Mouse (Mus musculus): ENCODE data around the gene Camta1.

Gene Camta1

DNA sequence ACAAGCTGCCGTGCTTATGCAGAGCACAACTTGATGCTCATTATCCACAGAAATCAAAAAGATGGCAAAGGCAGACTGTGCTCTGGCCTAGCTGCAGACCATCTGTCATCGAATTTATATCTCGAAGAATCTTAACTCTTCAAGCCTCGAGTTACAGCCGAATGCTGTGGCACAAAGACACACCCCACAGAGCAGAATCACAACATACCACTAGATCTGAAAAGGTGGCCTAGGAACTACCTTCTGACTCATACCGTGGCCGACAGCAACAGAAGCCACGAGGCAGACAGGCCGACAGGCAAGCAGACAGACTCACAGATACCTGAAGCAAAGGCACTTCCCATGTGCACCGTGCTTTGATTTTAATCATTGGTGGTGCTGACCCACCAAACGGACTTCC, 758.0 kb downstream of the Camta1 start:
- DNase-seq, result no peak

DNA sequence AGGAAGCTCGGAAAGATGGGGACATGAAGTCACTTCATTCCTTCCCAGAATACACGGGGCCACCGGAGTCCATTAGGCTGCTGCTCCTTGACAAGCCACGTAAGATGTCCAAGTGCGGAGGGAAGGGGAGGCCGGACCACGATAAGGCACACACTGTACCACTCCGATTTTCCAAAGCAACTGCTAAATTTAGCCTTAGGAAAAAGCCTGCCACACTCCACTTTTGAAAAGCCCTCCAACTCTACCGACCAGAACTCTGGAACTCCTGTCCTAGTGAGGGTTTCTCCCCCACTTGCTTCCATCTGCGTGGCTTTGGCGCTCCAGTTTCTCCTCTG, 764.6 kb downstream of the Camta1 start:
- DNase-seq, result no peak

DNA sequence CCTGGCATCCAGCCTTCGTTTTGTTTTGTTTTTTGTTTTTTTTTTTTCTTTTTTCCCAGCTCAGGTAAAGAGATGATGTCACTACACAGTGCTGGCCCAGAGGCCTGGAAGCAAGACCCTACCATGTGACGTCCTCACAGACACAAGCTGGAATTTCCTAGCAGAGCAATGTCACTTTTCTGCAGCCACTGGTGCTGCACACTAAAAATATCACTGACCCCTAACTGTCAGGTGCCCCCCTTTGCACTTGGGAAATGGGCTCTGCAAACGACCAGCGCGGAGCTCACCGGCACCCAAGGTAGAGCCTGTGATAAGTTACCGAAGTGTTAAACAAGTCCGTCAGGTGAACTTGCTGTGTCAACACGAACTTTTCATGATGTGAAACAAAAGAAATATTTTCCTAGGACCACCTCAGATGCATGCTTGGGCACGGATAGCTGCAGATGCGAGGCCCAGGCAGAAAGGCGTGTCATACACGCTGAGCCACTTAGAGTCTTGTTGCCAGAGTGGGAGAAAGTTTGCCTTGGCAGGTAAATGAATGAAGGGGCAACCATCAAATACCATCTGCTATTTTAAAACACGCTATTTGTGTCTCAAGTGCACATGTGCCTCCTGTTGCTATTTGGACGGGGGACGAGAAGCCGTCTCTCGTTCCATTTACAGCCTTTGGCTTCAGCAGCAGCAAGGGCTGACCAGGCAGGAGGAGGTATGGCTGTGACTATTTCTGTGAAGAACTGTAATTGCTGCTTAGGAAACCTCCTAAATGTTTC, 765.2 kb downstream of the Camta1 start:
- DNase-seq, result no peak

DNA sequence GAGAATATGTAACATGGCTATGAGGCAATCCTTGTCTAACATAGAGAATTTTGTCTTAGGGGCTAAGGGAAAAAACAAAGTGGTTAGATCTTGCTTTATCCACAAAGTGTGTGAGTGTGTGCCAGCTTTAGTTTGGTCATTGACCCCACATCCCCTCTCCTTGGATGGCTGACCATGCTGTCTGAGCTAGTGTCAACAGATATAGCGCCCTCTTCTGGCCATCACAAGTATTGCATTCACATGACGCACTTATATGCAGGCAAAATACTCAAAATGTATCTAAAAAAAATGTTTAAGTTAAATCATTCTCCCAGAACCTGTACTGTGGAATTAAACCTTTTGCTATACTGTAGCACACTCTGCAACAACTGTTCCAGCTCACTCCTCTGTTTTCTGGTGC, 766.5 kb downstream of the Camta1 start:
- no peak for DNase-seq

DNA sequence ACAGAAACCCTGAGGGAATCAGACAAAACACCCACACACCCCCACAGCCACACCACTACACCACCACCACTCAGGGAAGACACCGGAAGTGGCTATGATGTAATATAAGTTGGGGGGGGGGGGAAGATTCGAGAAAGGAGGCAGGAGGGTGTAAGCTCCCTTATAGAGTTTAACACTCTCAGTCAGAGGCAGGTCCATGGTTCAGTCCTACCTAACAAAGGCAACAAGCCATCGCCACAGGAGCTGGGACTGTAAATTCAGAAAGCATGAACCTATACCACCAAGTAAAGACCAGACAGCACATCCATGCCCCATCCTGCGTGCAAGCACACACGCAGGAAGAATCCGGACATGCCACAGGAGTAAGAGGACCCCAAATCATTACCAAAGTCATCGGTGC, 772.4 kb downstream of the Camta1 start, which contains the start of gene Gm13090:
Gene Gm13090, plus strand, starts transcription at position 301 of the 400 bp plus-strand sequence.
- DNase-seq, result no peak

DNA sequence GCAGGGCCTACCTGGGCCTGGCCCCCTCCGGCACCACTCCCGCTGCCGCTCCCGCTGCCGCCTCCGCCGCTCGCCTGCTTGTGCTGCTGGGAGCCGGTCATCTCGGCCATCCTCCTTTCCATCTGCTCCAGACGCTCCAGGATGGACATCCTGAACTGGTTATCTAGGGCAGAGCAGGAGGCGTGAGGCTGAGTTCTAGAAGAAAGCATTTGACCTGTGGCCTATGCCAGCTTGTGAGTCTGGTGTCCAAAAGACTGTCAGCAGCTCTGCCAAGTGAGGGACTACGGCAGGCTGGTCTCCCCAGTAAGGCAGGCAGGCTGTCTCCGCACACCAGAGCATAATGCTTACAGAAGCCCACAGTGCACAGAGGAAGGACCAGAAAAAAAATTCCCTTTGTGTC, 772.9 kb downstream of the Camta1 start:
- no peak for DNase-seq

DNA sequence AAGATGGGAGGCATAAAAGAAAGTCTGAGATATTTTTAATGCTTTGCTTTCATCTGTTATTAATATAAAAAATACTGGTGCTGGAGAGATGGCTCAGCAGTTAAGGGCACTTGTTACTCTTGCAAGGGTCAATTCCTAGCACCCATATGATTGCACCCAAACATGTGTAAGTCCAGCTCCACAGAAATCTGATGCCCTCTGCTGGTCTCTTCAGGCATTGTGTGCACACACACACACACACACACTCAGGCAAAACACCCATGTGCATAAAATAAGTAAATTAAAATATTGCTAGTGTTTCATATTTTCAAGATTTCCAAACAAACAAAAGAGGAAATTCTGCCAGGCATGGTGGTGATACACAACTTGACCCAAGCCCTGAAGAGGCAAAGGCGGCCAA, 774.3 kb downstream of the Camta1 start:
- DNase-seq, result no peak

DNA sequence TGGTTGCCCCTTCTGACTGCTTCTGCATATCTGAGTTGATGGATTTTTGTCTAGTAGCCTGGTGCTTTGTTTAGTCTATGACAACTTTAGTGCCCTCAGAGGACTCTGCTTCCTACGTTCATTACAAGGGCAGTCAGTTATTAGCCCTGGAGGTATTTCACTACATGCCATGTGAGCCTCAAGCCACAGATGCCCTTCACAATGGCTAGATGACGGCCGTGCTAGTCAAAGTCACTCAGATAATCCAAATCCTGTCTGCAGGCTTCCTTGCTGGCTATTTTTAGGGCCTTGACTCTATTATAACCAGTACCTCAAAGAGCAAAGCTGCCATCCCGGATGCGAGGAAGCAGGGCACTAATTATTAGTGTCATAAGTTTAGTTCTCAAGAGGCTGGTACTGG, 778.6 kb downstream of the Camta1 start:
- no peak for DNase-seq

DNA sequence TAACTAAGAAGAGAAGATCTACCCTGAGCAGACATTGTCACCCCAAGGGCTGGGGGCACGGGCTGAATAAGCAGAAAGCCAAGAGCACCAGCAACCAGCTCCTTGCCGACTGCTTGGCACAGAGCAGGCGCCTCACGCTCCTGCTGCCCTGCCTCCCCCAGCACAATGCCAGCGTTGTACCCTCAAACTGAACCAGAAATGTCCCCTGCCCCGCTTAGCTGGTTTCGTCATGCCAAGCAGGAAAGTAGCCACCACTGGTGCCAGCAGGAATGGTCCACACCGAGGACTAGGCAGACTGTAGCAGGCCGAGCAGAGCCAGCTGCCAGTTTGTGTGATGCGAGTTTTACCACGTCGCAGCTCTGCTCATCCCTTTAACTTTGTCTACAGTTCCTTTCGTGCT, 779.7 kb downstream of the Camta1 start:
- no peak for DNase-seq

DNA sequence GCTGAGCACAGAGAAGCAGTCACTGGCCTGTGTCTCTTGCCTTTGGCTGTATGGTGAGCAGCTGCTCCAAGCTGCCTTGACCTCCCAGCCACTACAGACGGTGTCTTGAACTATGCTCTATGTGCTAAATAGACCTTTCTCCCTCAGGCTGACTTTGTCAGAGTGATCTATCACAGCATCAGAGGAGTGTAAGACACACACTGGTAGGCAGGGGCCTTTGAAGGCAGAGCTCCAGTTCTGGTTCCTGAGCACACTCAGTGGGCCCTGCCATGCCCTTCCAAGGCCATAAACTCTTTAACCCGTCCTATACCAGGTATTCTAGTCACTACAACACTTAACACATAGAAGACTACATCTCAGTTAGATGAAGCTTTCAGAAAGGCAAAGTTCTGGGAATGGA, 780.3 kb downstream of the Camta1 start:
- no peak for DNase-seq

DNA sequence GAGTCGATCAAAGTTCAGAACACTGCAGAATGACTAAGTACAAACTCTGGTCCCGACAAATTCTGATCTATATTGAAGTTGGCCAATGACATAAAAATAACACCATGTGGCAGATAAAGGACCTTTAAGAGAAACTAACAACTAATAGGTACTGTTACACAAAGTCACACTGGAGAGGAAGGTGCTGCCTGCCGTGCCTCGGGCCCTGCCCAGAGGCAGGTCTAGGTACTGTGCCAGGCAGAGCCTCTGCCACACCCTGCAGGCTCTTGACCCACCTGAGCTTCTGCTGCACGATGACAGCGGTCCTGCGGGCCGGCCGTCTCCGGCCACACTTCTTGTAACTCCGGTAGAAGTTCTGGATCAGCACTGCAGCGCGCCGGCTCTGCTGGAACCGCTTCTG, 786.9 kb downstream of the Camta1 start:
- DNase-seq, result no peak

DNA sequence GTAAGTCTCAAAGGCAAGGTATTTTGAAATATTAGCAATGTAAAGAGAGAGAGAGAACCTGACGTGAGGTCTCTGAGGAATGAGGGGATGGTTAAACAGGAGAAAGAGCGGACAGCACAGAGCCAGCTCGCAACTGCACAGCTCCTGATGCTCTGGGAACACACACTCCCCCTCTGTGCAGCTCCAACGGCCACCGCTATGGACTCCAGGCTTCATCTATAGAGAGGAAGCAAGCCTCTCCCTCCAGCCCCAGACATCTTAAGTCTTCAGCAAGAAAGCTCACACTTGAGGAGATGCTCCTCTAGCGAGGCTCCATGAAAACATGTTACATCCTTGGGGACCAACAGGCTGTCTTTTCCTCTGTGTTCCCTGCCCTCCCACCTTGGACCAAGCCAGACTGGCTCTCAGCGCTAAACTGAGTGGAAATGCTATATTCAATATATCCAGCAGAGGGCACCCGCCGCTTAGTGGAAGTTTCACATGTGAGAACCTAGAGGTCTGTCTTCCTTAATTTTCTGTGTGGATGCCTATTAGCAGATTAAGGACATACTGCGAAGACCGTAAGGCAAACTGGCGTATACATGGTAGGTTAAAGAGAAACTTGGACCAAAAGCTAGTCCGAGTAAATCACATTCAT, 788.5 kb downstream of the Camta1 start:
- DNase-seq, result peak; percentile 31 to 45

DNA sequence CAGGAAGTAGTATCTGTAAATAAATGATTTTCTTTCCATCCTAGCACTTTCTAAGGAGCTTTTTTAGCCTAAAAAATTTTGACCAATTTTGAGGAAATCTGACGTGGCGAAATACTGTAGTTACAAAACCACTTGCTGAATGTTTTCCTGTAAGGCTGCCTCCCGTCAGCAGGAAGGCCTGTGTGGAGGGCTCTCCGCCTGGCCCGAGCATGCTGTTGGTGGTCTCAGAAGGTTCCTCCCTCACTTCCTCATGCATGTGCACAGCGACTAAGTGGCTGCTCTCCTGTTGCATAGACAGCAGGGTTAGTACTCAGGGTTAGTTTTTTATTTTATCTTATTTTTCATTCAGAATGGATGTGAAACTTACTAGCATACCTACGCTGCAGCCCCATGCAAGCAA, 790.7 kb downstream of the Camta1 start:
- DNase-seq, result no peak

DNA sequence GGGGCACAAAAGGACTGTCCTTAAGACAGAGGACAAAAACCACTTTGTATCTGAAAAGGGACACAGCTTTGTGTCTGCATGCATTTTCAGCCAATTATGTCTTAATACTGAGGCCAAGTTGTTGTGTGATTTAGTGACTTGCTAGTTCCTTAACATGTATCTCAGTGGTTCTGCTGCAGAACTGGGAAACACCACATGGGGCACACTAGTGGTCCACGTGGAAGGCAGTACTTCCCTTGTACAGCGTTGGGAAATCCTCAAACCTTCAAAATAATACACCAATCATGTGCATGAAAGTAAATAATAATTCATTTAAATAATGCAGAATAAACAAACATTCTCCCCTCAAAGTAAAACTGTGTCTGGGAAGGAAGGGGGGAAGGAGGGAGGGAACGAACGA, 792.9 kb downstream of the Camta1 start:
- no peak for DNase-seq

DNA sequence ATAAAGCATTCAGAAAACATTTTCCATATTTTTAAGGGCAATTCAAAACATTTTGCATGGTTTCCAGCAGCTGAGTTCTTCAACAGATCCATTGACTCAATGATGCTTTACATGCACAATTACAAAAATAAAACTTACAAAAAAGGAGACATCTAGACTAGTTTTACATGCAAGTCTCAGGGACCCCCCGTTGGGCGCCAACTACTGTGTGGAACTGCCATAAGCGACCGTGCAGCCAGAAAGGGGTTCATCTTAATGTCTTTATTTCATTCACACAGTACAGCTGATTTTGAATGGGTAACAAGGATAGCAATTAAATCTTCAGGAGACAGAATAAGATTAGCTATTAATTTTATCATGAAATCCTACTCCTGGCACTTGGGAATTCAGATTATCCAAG, 802.1 kb downstream of the Camta1 start:
- no peak for DNase-seq

DNA sequence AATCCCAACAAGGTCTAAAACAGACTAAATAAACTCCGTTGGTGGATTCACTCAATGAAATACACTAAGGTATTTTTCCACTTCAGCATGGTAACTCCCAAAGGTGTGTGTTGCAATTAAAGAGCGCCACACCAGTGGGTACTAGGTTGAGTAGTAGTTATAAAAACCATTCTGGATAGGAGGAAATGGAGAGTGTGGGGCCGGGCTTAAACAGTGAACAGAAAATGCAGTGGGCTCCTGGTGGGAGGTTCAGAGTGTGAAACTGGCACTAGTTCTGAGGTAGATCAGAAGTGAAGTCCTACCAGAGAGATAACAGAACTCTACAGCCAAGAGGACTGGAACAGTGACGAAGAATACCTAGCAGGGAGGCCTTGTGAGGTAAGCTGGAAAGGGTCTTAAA, 803.0 kb downstream of the Camta1 start:
- DNase-seq, result no peak

DNA sequence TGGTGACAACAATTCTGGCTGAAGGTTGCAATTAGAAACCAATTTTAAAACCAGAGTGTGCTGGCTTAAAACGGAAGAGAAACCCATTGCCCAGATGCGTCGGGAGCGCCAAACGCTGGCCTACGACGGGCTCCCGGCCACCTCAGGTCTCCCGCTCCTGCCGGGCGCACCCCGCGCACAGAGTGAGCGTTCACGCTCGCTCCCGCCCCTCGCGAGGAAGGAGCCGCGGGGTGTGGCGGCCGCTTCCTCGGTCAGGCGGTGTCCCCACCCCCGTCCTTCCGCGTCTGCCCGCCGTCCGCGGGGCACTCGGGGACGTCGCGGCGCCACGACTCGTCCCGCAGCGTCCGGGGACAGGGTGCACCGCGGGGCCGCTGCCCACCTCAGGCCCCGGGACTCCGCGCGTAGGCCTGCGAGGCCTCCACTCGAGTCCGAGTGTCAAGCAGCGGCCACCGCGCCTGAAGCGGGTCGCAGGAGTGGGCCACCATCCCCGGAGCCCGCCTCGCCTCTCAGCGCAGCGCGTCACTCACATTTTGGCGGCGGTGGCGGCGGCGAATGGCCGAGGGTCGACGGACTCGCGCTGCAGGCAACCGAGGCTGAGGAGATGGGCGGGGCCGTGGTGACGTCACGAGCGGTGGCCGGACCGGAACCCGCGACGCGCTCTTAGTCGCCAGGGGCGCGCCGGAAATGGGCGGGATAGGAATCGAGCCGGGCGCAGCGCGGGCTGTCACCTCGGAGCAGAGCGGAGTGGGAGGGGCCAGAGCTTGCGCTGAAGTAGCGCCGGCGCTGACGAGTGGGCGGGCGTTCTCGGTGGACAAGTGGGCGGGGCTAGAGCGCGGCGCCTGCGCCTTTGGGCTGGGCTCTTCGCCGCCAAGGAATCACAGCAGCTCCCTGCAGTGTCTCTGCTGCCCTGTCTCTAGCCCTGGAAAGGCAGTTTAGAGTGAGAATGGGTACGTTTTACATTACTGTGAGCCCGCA, 804.0 kb downstream of the Camta1 start, which contains the start of gene Vamp3:
Gene Vamp3, minus strand, starts transcription at position 617 of the 975 bp plus-strand sequence.
- peak; percentile 98 to 99 for DNase-seq

DNA sequence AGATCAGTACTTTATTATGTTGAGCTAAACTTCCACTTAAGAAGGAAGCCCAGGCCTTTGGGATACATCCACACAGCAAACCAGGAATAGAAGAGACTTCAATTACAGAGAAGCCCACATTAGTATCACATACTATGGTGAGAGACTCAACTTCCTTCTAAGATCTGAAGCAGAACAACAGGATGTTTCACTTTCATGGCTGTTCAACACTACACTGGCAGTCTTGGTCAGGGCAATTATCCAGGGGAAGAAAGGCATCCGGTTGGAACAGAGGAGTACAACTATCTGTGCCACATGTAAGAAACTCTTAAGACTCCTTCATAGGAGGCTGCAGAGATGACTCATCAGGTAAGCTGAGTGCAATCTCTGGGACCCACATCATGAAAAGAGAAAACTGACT, 810.5 kb downstream of the Camta1 start:
- no peak for DNase-seq

DNA sequence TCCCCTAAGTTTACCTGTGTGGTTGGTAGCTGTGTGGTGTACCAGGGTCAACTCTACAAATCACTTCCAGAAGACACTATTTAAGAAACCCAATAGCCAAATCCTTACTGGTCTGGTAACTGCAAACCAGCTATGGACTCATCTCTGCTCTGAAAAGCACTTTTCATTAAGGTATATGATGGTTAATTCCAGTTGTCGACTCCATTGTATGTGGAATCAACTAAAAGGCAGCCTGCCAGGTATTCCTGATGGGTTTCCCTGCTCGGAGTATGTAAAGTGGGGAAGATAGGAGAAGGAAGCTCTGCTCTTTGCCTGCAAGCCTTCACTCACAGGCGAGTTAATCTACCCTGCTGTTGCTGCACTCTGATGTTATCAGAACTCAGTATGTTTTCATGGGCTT, 815.2 kb downstream of the Camta1 start:
- DNase-seq, result no peak

DNA sequence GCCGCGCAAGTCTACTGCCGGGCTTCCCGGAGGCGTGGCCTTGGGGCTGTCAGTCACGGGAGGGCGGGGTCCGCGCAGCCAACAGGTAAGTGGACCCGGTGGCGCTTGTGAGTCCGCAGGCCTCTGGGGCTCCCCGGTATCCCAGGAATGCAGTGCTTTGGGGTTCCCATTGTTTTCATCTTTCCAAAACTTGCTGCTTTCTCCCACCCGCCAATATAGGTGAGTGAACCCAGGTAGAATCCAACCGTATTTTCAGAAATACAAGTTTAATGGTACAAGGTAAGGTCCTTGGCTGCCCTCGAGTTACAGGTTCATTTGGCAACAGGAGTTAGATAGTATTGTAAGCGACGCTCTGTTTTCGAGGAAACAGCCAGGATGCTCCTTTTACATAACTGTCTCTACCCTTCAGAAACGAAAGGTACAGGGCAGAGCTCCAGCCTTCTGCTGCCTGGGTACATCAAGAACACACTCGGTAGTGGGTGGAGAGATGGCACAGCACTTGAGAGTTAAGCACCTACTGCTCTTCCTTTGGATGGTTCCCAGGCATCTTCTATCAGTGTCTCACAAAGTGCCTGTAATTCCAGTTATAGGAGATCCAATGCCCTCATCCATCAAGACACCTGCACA, 816.6 kb downstream of the Camta1 start:
- DNase-seq, result no peak

DNA sequence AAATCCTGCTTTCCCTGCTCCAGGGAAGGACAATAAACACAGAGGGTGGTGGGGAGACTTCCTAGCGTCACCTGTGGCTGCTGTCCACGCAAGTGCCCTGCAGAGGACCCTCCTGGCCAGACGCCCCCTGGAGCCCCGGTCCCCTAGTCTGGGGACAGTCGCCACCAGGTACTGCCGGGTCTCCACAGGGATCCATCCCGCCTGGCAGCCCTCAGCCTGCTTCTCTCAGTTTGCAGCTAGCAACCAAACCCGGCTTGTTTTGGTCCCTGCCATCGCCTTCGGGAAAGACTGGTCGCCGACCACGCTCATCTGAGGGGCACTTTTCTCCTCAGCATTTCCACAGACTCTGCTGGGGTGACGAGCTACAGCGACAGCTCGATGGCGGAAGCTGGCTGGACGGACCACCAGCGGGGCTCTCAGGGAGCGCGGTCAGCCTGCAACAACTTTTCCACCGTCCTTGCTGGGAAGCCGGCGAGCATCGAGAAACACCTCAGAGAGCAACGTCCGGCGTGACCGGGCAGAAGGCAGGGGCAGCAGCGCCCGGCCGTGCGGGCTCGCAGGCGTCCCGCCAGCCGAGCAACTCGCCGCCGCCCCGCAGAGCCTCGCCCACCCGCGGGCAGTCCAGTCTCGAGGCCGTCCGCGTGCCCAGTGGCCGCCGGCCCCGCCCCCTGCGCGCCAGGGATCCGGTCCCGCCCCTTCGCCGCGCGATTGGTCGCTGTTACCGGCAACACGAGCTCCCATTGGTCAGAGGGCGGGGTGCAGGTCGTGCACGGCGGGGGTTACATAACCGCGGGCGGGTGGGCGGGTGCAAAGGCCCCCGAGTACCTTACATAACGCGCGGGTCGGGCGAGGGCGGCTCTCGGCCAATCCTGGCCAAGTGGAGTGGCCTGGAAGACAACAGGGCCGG, 817.4 kb downstream of the Camta1 start, which contains the start of gene Per3:
Gene Per3, minus strand, starts transcription at position 629 of the 907 bp plus-strand sequence.
- DNase-seq, result peak; percentile 91 to 92

DNA sequence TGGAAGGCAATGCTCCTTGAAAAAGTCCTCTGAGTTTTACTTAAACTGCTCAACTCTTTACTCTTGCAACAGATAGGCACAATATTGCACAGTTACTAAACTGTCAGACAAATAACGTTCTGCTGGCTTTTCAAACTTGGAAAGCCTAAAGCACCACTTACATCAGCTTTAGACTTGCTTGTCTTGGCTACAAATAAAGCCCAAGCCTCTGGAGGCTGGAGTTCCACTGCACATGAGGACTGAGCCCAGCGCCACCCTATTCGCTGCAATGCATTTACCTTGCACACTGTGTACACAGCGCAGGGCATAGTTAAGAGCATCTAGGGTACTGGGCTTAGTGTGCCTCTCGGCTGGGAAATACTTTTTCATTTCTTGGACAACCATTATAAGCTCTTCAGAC, 818.4 kb downstream of the Camta1 start:
- no peak for DNase-seq

Measured in thymus, postnatal 36 days (tissue).